Mouse (Mus musculus) skeletal muscle tissue, postnatal 0 days (tissue): ENCODE data around the gene Slc29a3. TPM values are rescaled to one million over a fixed set of nuclear protein-coding genes. Genes with fewer than 3 reads are reported as not detected.

Experiments used
- polyA plus RNA-seq: library from polyadenylated mRNA; unstranded; fragments of >200 nt; fragmentation: Nextera tagmentation; extraction: Ambion mirVana; gene quantifications from 2 replicates; pipeline ENCODE4 v1.2.1, GENCODE M21; 2015

The Slc29a3 gene
- polyA plus RNA-seq = 3.5 and 4.6 TPM in 2 replicates

GRCm38 (mm10) chr10:60752040-60753020 is at the start of gene Slc29a3:
TSS of gene Slc29a3 (minus strand) at chr10:60752794.

GRCm38 (mm10) chr10:60696390-60696789 is 56.2 kb downstream of the Slc29a3 start, which contains the start of gene Cdh23:
TSS of gene Cdh23 (minus strand) at chr10:60696490.

Other genes starting within 250 kb of the Slc29a3 start
- gene Cdh23, start 56.3 kb downstream of the Slc29a3 start, polyA plus RNA-seq = 0.40 and 0.46 TPM in 2 replicates
- 1.1 and 1.3 TPM in 2 replicates for gene Unc5b, start 78.8 kb upstream of the Slc29a3 start, polyA plus RNA-seq